Mouse (Mus musculus) stomach, embryonic 16.5 days (tissue): ENCODE results near the gene Tmem45b. TPM values are rescaled to one million over a fixed set of nuclear protein-coding genes. Genes with fewer than 3 reads are reported as not detected.

Source experiments
- ATAC-seq: fragments of 200-750 bp; cut with Nextera tagmentation; 2 replicates; pipeline ENCODE4 v1.8.0; 2017; ENCODE audit warnings: moderate number of reproducible peaks, moderate TSS enrichment; ENCODE audit not compliant: insufficient read depth, low FRiP score
- H3K27ac ChIP-seq: fragments of 300-500 bp; sonication (generic); 2 replicates; pipeline ENCODE4 v1.5.1; 2014; ENCODE audit warnings: low read length
- H3K27me3 ChIP-seq: fragments of 300-500 bp; sonication (generic); 2 replicates; pipeline ENCODE4 v1.6.1; 2014; ENCODE audit warnings: low read length, control low read depth, mixed read lengths; ENCODE audit not compliant: control insufficient read depth, insufficient read depth
- H3K36me3 ChIP-seq: fragments of 300-500 bp; sonication (generic); 2 replicates; pipeline ENCODE4 v1.6.1; 2014; ENCODE audit warnings: low read length; ENCODE audit not compliant: control insufficient read depth, insufficient read depth
- H3K4me1 ChIP-seq: fragments of 300-500 bp; sonication (generic); 2 replicates; pipeline ENCODE4 v1.6.1; 2014; ENCODE audit warnings: low read length, control low read depth, mixed read lengths; ENCODE audit not compliant: control insufficient read depth, insufficient read depth
- H3K4me2 ChIP-seq: fragments of 300-500 bp; sonication (generic); 2 replicates; pipeline ENCODE4 v1.6.1; 2014; ENCODE audit warnings: low read depth, low read length, mixed read lengths
- H3K4me3 ChIP-seq: fragments of 300-500 bp; sonication (generic); replicated peaks from 2 replicates; pipeline ENCODE4 v1.5.1; 2014; ENCODE audit warnings: mild to moderate bottlenecking, low read length
- H3K9ac ChIP-seq: fragments of 300-500 bp; sonication (generic); 2 replicates; pipeline ENCODE4 v1.6.1; 2014; ENCODE audit warnings: low read length
- H3K9me3 ChIP-seq: fragments of 300-500 bp; sonication (generic); replicated peaks from 2 replicates; pipeline ENCODE4 v1.6.1; 2016; ENCODE audit warnings: low read length, control low read depth; ENCODE audit not compliant: control insufficient read depth
- WGBS: fragments of 180-500 bp; shearing (Covaris S2); extraction: QIAGEN DNeasy Blood & Tissue Kit; methylation state at CpG from one replicate; pipeline ENCODE4 v1.1.7; 2014; 5-methylcytosine and 5-hydroxymethylcytosine counted together
- polyA plus RNA-seq: library from polyadenylated mRNA; unstranded; fragments of >200 nt; fragmentation: Nextera tagmentation; extraction: Ambion mirVana; gene quantifications from 2 replicates; pipeline ENCODE4 v1.2.1, GENCODE M21; 2015

Tmem45b gene
- polyA plus RNA-seq, 1 experiment from 2014 or later = 31.9 TPM

DNA sequence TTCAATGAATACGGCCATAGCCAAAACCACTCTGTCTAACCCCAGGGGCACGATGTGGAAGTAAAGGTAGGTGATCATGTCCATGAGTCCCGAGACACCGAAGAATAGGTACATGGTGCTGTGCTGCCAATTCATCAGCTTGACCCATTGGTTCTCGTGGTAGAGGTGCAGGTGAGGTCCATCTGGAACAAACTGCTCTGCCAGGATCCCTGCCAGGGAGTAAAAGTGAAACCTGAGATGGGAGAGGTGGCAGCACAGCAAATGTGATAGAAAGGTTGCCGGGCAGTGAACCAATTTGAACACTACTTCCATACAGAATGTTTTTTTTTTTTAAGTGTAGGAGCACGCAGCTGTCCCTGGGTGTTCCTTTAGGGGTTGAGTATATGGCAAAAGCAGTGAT lies 35.3 kb downstream of the Tmem45b start:
- no peaks in the 10 kb centered on the region for H3K36me3 ChIP-seq
- H3K9me3 ChIP-seq = no peaks in the 10 kb centered on the region
- no peak for ATAC-seq
- H3K27me3 ChIP-seq = no peaks in the 10 kb centered on the region
- WGBS = 84% methylated on average over 7 of the region's 7 CpGs
- H3K27ac ChIP-seq = no peak overlapping the region
- H3K4me3 ChIP-seq = no peak overlapping the region
- H3K4me2 ChIP-seq = no peak overlapping the region
- no peak overlapping the region for H3K9ac ChIP-seq
- no peaks in the 10 kb centered on the region for H3K4me1 ChIP-seq

DNA sequence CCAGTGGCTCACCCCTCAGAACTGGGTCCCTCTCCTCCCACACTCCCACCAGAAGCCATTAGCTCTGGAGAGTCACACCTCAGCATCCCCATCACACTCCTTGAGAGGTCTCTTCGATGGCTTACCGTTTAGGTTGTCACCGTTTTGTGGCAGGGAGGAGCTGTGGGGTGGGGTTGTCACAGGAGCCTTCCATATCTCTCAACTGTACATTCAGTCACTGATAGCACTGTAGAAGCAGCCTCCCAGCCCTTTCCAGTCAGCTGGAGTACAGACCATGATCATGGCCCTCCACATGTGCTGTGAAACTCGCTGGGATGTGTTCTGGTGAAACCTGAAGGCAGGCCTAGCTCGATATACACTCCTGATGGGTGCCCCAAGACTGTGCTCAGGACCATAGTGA lies 42.1 kb downstream of the Tmem45b start:
- no peak overlapping the region for H3K4me3 ChIP-seq
- no peaks in the 10 kb centered on the region for H3K4me1 ChIP-seq
- no peak overlapping the region for H3K27ac ChIP-seq
- H3K9ac ChIP-seq = no peak overlapping the region
- 75% methylated on average over 5 of the region's 5 CpGs for WGBS
- H3K9me3 ChIP-seq = no peaks in the 10 kb centered on the region
- no peaks in the 10 kb centered on the region for H3K27me3 ChIP-seq
- no peak for ATAC-seq
- H3K4me2 ChIP-seq = no peak overlapping the region
- H3K36me3 ChIP-seq = peaks cover 22% of the 10 kb centered on the region

DNA sequence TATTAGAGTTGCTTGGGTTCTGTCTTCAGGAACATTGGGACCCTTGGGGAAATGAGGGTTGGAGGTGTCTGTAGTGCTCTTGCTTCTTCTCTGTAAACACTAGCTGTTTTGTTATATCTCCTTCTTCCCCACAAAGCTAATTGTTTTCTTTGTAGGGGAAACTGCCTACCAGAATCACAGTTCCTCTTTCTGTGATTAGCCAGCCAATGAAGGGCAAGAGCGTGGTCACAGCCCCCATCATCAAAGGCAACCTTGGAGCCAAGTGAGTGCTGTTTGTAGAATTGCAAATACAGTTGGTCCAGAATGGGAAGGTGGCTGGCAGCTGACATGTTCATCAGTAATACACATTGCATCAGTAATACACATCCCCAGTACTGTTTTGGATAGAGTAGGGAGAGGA lies 45.4 kb downstream of the Tmem45b start:
- peaks cover 28% of the 10 kb centered on the region for H3K36me3 ChIP-seq
- WGBS = 89% methylated on average over 1 of the region's 1 CpGs
- ATAC-seq = no peak

GRCm38 (mm10) chr9:31412165-31412564 lies 52.1 kb downstream of the Tmem45b start:
- no peaks in the 10 kb centered on the region for H3K27me3 ChIP-seq
- no peak overlapping the region for H3K9ac ChIP-seq
- H3K4me3 ChIP-seq = no peak overlapping the region
- 86% methylated on average over 4 of the region's 4 CpGs for WGBS
- ATAC-seq = no peak
- no peak overlapping the region for H3K27ac ChIP-seq
- H3K9me3 ChIP-seq = no peaks in the 10 kb centered on the region
- H3K4me1 ChIP-seq = no peaks in the 10 kb centered on the region
- H3K36me3 ChIP-seq = peaks cover 8% of the 10 kb centered on the region
- no peak overlapping the region for H3K4me2 ChIP-seq

More for the DNA sequence above, 45.4 kb downstream of the Tmem45b start:
- Histone ChIP-seq H3K9me3 (no peaks in the 10 kb centered on the region), H3K9ac (no peak overlapping the region), H3K4me3 (no peak overlapping the region), H3K4me2 (no peak overlapping the region), H3K27ac (no peak overlapping the region), H3K27me3 (no peaks in the 10 kb centered on the region), H3K4me1 (no peaks in the 10 kb centered on the region)

DNA sequence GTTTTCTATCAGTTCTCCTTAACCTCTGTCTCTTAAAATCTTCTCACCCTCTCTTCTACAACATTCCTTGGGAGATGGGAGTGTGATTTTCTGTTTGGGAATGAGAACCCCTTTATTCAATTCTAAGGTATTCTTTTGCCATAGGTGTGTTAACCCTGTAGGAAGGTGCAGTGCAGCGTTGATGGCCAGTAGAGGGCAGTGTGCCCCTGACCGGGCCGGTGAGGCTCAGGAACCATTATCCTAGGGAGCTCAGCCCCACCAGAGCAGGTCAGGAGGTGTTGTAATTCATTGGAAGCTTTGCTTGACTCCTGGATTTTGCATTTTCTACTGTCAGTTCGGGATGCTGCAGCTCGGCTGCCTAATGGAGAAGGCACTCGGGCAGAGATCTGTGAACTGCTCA lies 59.0 kb downstream of the Tmem45b start:
- Histone ChIP-seq H3K4me3 (no peak overlapping the region), H3K4me2 (no peak overlapping the region), H3K9ac (no peak overlapping the region), H3K36me3 (peaks cover 25% of the 10 kb centered on the region), H3K9me3 (no peaks in the 10 kb centered on the region), H3K27ac (no peak overlapping the region), H3K4me1 (no peaks in the 10 kb centered on the region), H3K27me3 (no peaks in the 10 kb centered on the region)
- WGBS = 62% methylated on average over 6 of the region's 6 CpGs
- no peak for ATAC-seq

GRCm38 (mm10) chr9:31404311-31404710 lies 60.0 kb downstream of the Tmem45b start:
- H3K9me3 ChIP-seq = no peaks in the 10 kb centered on the region
- WGBS = 85% methylated on average over 2 of the region's 2 CpGs
- peaks cover 25% of the 10 kb centered on the region for H3K36me3 ChIP-seq
- no peak overlapping the region for H3K9ac ChIP-seq
- ATAC-seq = no peak
- no peaks in the 10 kb centered on the region for H3K27me3 ChIP-seq
- H3K4me3 ChIP-seq = no peak overlapping the region
- no peaks in the 10 kb centered on the region for H3K4me1 ChIP-seq
- H3K4me2 ChIP-seq = no peak overlapping the region
- no peak overlapping the region for H3K27ac ChIP-seq

DNA sequence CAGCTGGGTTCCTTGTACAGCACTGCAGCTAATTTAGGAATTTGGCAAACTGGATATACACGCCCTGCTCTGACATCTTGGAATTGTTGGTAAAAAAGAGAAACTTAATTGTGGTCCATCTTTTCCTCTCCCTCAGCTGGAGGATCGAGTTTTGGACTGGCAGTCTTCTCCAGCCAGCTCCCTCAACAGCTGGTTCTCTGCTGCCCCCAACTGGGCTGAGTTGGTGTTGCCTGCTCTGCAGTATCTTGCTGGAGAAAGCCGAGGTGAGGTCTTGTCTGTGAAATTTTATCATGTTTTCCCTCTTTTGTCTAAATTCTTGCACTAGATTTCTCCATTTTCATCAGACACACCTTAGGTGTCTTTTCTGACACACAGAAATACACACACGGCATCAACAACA lies 63.8 kb downstream of the Tmem45b start:
- H3K4me3 ChIP-seq = no peak overlapping the region
- H3K36me3 ChIP-seq = peaks cover 30% of the 10 kb centered on the region
- no peak overlapping the region for H3K9ac ChIP-seq
- H3K9me3 ChIP-seq = no peaks in the 10 kb centered on the region
- no peak overlapping the region for H3K27ac ChIP-seq
- H3K4me2 ChIP-seq = no peak overlapping the region
- H3K4me1 ChIP-seq = no peaks in the 10 kb centered on the region
- 51% methylated on average over 4 of the region's 4 CpGs for WGBS
- no peaks in the 10 kb centered on the region for H3K27me3 ChIP-seq
- no peak for ATAC-seq

DNA sequence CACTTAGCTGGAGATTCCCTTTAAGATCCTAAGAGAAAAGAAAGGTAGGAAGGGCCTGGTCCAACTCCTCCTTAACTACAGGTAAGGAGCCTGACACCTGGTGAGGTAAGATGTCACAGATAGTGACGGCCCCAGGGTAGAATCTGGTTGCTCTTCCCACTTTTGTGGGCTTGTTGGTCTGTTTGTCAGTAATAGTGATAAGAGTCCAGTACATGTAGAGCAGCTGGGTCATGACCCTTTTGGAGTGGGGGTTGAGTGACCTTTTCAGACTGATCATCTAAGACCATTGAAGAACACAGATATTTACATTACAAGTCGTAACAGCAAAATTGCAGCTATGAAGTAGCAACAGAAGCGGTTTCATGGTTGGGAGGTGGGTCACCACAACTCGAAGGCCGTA lies 77.1 kb downstream of the Tmem45b start:
- no peak overlapping the region for H3K9ac ChIP-seq
- H3K27ac ChIP-seq = no peak overlapping the region
- H3K27me3 ChIP-seq = no peaks in the 10 kb centered on the region
- no peak for ATAC-seq
- H3K36me3 ChIP-seq = peaks cover 7% of the 10 kb centered on the region
- H3K9me3 ChIP-seq = no peaks in the 10 kb centered on the region
- peak overlapping the region; percentile 88 for H3K4me3 ChIP-seq
- H3K4me1 ChIP-seq = peaks cover 14% of the 10 kb centered on the region
- H3K4me2 ChIP-seq = peak overlapping the region; percentile 80
- 84% methylated on average over 5 of the region's 5 CpGs for WGBS

DNA sequence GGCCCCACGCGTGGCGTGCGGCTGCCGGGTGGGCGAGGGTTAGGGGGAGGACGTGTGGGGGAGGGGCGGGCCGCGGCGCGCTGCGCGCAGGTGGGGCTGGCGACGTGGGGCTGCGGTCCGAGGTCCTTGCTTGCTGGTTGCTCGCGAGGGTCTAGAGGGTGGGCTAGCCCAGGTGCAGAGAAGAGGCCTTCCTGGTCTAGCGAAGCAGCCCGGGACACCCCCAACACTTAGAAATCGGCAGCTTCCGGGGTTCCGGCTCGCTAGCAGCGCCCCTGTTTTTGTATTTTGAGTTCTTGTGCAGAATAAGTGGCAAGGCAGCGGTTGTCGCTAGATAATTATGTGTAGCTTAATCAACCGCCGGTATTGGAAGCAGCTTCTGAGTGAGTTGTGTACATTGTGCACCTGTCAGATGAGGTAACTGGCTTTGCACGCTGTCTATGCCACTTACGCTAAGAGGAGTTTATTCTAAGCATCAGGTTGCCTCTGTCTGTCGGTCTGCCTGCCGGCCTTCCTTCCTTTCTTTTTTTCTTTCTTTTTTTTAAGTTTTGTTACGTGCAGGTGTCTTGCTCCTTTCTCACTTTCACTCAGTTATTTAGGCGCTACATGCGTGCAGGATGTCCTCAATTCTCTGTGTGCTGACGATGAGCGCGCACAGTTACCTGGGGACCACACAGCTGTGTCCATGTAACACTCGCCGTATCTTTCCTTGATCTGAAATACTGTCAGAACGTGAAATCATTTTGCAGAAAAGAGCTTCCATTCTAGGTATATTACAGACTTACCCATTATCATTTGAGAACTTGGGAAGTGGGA lies 77.7 kb downstream of the Tmem45b start:
- Histone ChIP-seq H3K36me3 (peaks cover 5% of the 10 kb centered on the region; the same call in 1 of the 2 replicates), H3K4me2 (peak overlapping the region; percentile 80), H3K9ac (peak overlapping the region; percentile 94), H3K4me1 (peaks cover 14% of the 10 kb centered on the region), H3K27me3 (no peaks in the 10 kb centered on the region), H3K27ac (peak overlapping the region; percentile 64), H3K9me3 (no peaks in the 10 kb centered on the region), H3K4me3 (peak overlapping the region; percentile 88)
- ATAC-seq = peak; percentile 67
- 7% methylated on average over 44 of the region's 44 CpGs for WGBS
